Mouse (Mus musculus) liver, postnatal 0 days (tissue): ENCODE measurements at regions not wholly inside any gene's neighbourhood (a gene's known extent, or its start where the extent isn't known, plus 50 kb on each side); places are given as distances from the start of the nearest gene placed in this dataset.
"Not testable (repeated sequence)": the region's sequence is repeated elsewhere in the genome, so short reads cannot be mapped to it uniquely, and the experiment has no call there.

Experiments
- CTCF ChIP-seq: sonication (generic); IDR thresholded peaks from 2 replicates; pipeline ENCODE4 v1.5.1; 2016; ENCODE audit warnings: antibody characterized with exemption, low read depth
- EP300 ChIP-seq: IDR thresholded peaks from 2 replicates; pipeline ENCODE4 v1.6.1; 2016; ENCODE audit warnings: antibody characterized with exemption, low read depth, mild to moderate bottlenecking

GRCm38 (mm10) chr7:138024021-138024420, 373.5 kb downstream of the Tcerg1l start:
- TF ChIP-seq CTCF, EP300: not testable (repeated sequence)
